Mouse (Mus musculus) testis, adult 2 months (tissue): ENCODE results near the gene Pex16.

Source experiments
- CTCF ChIP-seq: fragments of 200-500 bp; IDR thresholded peaks from 2 replicates; pipeline ENCODE4 v1.5.1; 2012; ENCODE audit warnings: low read depth, mild to moderate bottlenecking, inconsistent platforms, low read length, moderate library complexity; ENCODE audit not compliant: control insufficient read depth, insufficient read depth, insufficient replicate concordance
- POLR2A ChIP-seq: fragments of 200-500 bp; IDR thresholded peaks from 2 replicates; pipeline ENCODE4 v1.6.1; 2012; ENCODE audit warnings: low read depth, mild to moderate bottlenecking, inconsistent platforms, low read length, moderate library complexity; ENCODE audit not compliant: control insufficient read depth

DNA sequence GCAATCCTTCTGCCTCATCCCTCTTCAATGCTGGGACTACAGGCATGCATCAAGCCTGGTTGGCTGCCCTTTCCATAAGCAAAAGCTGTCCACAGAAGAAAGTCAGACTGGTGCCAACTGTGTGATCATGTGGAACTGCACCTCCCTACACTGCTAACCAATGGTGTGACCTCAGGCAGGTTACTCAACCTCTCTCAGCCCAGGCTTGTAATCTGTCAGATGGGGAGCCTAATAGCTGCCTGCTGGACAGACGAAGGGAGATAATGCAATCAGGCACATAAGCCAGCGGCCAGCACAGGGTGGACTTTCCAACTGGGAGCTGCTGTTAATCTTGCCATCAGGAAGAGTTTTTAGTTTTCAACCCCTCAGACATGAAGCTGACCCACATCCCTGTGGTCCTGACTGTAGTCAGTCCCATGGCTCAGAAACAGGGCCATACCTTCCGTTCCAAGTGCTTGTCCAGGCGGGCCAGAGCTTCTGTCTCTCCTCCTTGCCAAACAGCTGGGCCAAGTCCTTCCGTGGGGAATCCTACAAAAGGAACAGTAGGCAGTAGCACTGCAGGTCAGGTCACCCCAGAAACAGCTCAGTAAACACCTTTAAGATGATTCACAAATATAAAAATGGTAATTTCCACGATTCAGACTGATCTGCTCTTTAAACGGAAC is 47.4 kb downstream of the Pex16 start:
- TF ChIP-seq CTCF (no peak), POLR2A (no peak)
